Mouse (Mus musculus) NIH3T3 (cell line): ENCODE measurements at regions not wholly inside any gene's neighbourhood (a gene's known extent, or its start where the extent isn't known, plus 50 kb on each side); places are given as distances from the start of the nearest gene placed in this dataset.

ENCODE experiments used
- DNase-seq: peaks from one replicate; pipeline ENCODE4 v3.0.0-alpha.2; 2012; ENCODE audit warnings: low read depth

DNA sequence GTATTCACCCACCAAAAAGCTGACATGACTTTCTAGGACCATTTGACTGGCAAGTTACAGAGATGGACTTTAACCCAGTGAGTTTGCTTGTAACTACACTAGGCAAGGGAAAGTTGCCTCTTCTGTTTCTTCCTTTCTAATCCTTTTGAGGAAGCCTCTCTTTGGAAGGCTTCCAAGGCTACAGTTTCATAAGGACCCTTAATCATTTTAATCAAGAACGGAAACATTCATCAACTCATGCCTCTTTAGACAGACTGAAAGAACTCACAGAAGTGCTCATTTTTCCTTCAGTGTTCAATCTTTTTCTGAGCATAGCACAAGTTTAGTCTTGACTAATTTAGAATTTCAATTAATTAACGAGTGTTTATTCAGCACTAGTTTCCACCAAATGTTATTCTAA is 84.2 kb downstream of the Ddx1 start:
- DNase-seq, result no peak

DNA sequence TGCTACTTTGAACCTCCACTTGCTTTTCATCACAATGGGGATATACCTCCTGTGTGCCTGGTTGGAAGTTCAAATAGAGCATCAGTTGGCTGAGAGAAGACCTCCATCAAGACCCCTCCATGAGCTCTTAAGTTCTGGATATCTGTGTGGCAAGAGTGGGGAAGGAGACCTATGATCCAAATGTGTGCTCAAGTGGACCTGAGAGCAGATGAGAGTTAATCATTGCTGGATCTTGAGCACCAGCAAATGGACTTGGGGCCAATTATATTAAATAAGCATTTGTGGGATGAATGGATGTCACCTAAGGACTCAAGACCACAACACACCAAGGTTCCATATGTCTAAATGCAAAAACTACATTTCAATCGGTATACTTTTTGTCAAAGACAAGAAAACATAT is 88.0 kb downstream of the Ddx1 start:
- DNase-seq, result no peak

DNA sequence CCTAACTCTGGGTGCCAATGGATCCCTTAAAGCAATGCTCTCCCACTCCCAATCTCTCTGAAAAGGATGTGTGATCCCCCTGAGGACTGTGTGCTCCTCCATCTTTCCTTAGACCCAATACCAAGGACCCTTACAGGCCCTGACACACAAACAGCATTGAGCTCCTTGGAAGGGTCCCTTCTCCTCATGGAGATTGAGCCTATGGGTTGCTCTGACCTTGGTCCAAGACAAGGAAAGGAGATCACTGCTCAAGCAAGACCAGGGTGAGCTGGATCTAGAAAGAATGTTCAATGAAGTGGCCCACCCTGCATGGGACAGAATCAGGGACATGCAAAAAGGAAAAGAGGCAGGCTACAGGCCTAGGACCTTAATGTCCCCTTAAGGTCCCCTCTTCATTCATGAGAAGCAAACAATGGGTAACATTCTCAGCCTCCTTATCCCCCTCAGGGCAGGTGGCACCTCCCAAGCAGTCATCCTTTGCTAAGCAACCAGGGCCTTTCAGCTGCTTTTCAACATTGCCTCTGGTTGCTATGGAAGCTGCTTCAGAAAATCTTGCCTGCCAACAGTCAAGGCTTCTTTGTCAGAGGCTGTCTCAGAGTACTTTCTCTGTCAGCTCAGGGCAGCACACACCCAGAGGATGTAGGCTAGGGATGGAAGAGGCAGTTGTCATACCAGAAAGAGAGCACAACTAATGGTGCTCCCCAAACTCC is 89.5 kb downstream of the Ddx1 start:
- no peak for DNase-seq

DNA sequence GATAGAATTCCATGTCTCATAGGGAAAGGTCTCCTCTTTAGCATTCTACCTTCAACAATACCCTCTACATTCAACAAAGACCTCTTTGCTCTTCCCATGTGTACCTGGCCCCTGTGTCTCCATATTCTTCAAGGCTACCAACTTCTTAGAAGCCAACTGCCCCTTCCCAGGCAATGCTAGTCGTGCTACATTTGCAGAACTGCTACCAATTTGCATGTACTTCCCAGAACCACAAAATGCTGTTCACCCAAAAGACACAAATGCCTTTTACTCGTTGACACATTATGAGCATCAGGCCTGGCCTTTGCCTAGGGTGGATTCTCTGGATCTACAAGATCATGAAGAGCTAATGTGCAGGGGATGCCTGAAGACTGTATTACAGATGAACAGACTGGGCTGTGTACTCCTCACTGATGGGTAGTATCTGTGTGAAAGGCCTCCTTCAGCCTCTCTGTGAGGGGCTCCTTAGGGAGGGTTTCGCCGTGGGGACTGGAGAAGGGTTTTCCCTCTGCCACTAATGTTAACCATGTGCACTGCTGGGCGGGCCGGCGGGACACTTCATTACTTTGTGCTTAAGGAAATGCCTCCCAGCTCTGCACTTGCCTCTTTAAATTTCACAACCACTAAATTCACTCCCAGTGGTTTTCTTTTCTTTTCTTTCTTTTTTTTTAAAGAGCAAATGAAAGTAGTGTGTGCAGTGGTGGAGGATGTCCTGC is 91.2 kb downstream of the Ddx1 start:
- no peak for DNase-seq

DNA sequence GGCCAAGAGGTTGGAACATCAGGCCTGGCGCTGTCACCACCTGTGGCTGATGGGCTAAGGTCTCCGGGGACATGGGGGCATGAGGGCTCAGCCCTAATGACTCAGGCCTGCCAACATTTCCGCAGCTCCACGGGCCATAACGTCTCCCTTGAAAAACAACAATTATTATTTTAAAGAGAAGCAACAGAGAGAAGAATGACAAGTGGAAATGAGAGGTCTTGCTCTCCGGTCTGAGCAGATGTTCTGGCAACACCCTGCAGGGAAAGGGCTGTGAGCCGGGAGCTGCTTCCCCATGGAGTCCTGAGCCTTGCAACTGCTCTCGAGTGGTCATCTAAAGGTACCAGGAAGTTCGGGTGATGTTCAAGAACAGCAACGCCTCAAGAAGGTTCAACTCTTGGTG is 91.9 kb downstream of the Ddx1 start:
- DNase-seq, result no peak

DNA sequence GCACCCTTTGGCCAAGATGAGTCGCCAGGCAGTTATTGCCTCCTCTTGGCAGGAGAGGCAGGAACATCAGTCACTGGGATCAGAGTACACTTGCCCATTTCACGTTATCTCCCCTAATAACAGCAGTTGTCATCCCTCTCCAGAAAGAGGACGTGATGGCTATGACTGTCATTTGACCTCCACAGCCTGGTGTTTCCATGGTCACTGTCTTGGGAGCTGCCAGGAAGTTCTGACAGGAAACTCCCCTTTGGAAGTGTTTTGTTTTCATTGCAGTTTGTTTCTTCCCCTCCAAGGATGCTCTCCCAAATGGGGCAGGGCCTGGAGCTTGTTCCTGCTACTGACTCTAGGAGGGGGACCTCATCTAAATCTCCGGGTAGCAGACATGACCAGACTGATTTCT is 98.3 kb downstream of the Ddx1 start:
- DNase-seq, result peak; percentile 48

DNA sequence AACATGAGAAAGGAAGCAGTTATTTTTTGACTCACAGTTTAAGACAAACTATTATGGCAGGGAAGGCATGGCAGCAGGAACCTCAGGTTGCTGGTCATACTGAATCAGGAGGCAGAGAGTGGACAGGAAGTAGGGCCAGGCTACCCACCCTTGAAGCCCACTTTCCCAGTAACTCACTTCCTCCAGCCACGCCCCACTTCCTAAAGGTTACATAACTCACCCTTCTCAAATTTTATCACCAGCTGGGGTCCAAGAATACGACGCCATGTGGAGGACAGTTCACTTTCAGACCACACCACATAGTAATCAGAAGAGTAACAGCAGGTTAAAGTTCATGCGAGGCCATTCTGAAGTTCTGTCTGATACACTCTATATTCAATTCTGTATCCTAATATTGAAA is 101.8 kb downstream of the Ddx1 start:
- no peak for DNase-seq

DNA sequence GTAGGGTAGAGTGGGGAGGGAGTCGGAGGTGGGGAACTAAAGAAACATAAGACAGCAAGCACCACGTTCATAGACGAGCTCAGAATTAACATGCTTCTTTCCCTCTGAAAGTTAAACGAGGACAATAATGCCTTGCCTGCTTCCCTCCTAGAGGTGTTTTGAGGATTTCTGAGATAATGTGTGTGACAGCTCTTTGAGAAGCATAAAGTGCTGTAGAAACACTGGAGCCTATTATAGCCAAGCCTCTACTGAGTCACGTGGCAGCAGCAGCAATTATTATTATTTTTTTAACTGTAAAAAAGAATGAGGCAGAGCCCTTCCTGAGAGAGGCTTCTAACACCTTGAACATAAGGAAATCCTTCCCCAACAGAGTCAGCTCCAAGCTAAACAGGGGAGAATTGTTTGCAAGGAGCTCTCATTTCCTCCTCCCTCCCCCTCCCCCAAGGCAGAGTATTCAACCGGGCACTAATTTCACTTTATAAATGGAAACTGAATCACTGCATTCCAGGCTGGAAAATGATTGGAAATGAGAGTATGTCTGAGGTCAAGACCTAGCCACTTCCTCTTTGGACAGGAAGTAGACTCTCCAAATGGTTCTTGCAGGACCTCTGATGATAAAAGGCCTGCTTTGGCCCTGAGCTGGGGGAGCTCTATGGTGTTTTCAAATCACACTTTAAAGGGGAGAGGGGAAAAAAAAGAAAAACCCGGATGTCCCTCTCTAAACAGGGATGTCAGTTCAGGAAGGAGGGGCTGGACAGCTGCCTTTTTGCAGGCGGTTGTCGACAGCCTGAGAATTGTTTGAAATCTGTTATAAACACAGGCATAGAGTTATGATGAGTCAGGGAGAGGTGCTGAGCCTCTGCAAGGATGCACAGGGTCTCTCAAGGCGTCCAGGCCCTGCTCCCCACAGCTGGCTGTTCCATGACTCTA is 103.6 kb downstream of the Ddx1 start:
- DNase-seq, result peak; percentile 81

DNA sequence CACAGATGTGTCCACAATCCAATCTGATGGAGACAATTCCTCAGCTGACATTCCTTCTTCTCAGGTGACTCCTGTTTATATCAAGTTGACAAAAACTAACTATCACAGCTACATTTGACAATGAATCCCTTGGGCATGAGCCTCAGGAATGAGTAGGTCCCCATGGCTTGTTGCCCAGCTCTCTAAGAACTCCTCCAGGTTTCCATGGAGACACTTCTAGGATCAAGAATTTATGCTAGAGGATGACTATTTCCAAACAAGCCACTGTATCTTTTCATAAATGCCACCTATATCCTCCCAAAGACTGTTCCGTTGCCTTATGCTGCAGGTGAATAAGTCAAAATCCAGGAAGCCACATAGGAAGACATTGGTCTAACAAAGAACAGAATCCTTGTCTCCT is 104.3 kb downstream of the Ddx1 start:
- peak; percentile 47 for DNase-seq

DNA sequence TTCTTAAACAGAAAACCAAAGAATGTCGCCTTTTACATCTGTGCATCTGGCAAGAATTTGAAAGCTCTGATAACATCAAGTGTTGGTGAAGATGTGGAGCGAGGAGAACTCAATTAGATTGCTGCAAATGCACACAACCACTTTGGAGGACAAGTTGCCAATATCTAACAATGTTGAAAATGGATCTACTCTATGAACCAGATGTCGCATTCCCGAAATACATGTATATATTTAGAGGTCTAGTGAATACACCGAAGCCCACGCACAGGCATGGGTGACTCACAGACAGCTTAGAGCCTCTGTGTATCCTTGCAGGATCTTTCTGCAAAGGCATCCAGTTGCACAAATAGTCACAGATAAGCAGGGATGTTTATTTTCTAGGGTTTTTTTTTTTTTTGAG is 108.4 kb downstream of the Ddx1 start:
- DNase-seq, result peak; percentile 66

DNA sequence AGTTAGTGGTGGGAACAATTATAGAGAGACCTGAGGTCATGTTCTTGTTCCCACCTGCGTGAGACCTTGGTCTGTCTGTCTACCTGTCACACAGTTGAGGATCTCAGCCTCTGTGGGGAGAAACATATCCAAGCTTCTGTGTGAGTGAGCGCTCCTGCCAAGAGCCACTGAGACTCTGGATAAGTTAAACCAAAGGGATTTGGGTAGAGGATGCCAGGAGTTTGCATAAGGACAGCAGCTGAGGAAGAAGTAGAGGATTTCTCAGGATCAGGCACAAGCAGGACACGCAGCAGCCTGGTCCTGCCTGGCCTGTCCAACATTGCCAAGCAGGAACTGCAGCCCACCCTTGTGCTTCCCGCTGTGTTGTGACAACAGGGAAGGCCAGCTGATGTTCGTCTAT is 109.8 kb downstream of the Ddx1 start:
- no peak for DNase-seq

DNA sequence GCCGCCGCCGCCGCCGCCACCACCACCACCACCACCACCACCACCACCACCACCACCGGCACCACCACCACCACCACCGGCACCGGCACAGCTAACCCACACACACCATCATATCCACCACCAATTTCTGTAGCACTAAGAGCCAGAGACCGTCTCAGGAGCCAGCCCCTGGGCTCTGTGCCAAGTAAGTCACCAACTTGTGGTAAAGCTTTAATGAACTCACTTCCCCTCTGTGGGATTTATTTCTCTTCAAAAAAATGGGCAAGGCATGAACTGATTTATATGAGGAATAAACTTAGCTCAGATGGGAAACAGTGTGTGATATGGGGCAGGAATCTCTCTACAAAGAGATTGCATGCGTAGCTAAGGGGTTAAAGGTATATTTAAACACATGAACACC is 114.8 kb downstream of the Ddx1 start:
- DNase-seq, result peak; percentile 73

DNA sequence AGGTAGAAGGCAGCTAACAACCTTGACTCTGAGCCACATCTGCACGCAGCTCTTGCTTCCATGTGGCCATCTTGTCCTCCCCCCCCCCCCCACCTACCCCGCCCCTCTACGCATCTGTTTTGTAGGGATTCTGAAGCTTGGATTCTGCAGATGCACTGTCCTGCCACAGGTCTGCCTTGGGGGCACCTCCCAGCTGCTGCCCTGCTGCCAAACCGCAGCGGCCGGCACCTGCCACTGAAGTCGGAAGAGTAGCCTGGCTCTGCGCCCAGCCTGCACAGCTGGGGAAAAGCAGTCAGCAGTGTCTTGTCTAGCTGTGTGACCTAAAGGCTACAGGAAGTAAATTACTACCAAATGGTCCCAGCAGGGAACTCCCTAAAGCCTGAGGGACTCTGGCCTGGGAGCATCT is 119.3 kb downstream of the Ddx1 start:
- peak; percentile 36 for DNase-seq

DNA sequence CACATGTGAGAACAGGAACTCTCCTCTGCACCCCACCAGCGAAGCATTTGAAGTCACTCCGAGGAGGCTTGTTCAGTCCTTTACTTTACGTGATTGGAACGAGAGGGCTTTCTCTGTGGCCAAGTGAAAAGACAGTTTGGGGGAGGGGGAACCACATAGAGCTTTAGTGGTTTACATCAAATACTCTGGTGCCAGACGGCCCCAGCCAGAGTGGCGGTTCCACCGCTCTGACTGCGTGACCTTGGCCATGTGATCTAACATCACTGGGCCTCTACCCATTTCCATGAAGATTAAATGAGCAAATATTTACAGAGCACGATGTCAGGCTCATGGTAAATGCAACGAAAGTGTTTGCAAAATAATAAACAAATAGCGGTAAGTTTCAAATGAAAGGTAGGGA is 121.6 kb downstream of the Ddx1 start:
- no peak for DNase-seq

DNA sequence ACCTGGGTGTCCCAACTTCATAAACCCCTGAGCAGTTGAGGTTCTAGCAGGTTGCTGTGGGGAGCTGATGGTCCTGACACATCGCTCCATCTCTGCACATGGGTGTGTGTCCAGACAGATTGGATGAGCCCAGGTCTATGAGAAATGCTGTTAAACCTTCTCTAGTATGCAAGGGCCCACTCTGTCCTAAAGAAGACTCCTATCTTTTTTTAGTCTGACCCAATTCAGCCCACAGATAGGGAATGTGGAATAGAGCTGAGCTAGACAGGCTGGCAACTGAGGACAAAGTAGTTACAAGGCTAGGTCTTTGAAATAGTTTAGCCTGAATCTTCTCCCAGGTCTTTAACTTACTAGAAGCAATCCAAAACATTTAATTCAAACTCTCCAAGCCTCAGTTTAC is 124.0 kb downstream of the Ddx1 start:
- DNase-seq, result no peak

DNA sequence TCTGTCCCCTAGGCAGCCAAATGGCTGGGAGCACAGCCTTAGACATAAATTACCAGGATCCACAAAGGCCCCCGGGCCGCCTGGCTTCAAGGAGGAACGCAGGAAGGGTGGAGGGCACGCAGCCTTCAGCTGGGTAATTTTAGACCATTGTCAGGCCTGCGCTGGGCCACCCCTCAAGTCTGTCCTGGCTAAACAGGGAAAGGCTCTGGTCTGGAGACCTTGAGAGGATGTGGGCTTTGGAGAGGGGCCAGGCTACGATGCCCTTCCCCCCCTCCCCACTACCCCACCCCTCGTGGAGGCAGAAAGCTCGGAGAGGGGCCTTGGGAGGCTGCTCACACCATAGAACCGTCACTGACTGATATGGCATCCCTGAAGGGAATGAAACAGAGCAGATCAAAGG is 126.7 kb downstream of the Ddx1 start:
- DNase-seq, result no peak

DNA sequence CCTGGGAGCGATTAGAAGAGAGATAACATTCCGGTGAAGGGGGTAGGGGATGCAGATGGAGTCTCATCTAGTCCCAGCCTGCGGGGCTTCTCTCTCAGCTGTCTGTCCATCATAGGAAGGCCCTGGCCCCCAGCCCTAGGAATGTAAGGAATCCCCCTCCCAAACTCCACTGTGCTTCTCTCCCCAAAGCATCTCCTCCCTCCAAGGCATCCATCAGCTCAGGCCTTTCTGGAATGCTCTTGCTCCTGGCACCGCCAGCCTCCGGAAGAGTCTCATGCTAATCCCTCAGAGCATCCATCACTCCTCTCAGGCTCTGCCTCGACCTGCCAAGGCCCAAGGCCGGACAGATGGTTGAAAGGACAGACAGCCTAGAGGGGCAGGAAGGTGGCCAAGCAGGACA is 128.4 kb downstream of the Ddx1 start:
- no peak for DNase-seq

DNA sequence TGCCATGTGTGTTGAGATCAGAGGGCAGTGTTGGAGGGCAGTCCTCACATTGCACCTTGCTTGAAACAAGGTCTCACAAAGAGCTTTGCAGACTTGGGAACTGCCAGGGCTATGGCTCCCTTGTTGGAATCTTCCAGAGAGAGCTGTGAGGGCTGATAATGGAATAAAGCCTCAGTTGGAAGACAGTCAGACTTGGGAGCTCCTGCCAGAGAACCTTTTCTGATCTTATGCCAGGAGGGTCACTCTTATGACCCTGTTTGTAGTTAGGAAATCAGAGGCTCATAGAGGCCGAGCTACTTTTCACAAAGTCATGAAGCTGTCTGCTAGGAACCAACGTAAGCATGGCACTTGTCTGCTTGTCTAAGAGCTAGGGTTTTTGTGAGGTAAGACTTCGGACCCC is 129.4 kb downstream of the Ddx1 start:
- DNase-seq, result peak; percentile 40

DNA sequence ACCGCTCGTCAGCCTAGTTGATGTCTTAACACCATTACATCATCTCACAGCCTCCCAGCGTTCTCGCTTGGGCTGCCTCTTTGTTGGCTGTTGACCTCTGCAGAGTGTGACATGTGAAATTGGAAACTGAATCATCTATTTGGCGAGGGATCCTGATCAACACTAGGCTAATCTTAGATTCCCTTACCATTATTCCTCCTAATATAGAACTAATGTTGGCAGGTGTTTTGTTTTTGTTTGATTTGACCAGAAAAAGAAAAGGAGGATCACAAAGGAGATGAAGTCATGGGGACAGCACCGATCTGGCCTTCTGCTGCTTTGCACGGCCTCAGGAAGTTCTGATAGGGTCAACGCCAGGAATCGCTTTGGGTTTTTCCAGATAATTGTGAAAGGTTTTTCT is 131.0 kb downstream of the Ddx1 start:
- DNase-seq, result peak; percentile 24

DNA sequence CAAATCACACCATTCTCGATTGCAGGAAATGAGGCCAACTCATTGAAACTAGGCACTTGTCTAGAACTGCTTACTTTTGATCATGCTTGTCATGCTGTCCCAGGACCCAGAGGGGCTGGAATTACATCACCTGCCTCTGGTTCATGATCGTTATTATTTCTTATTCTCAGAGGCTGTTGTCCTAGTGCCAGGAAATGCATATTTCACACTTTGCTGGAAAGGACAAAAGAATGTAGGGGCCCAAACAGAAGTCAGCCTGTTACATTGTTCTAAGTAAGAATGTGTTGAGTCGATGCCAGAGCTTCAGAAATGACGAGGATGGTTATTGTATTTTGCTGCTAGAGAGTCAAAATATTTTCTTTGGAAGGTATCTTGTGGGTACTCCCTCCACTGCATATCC is 134.7 kb downstream of the Ddx1 start:
- DNase-seq, result no peak

DNA sequence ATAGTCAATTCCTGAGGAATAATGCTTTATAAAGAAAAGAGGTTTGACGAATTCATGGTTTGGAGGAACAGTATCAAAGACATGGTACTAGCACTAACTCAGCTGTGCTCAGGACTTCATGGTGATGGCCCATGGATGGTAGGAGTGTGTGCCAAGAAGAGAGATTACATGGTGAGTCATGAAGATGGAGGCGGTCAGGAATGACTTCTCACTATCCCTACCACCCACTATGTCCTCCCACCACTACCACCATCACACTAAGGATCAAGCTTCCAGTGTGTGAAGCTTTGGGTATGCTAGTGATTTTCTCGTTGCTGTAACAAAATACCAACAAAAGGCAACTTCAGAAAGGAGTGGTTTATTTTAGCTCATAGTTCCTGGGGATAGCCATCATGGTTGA is 142.1 kb downstream of the Ddx1 start:
- no peak for DNase-seq

DNA sequence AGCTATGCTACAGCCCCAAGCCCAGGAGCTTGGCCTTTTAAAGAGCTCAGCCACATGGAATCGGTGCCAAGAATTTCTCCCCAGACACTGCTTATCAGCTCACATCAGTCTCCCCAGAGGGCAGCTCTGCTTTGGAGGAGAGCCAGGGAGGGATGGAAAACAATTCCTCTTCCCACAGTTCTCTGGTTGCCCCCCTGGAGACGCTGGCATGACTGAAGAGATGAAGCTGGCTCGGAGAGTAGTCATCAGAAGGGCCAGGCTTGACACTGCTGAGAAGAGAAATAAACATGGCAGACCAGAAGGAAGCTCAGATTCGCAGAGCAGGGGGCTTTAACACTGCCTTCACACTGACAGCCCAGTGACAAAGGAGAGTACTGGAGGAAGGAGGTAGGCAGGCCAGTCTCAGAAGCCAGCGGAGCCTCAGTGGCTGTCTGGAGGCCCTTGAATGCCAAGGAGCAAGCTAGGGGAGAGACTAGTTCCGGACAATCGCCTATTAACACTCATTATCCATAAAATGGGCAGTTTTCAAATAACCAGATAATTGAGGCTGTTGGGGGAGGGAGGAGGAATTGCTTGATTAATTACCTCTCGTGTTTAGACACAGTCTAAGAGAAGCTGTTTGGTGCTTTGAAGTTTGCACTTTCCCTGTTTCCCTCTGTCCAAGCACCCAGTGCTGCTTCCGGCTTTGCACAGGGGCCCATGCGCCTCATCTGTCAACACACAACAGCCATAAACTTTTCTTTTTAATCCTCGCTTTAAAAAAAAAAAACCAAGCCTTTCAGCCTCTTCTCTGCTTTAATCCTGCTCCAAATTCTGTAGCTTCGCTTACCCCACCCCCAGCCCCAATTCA is 148.3 kb downstream of the Ddx1 start:
- peak; percentile 76 for DNase-seq
